In the genomic region with DNA sequence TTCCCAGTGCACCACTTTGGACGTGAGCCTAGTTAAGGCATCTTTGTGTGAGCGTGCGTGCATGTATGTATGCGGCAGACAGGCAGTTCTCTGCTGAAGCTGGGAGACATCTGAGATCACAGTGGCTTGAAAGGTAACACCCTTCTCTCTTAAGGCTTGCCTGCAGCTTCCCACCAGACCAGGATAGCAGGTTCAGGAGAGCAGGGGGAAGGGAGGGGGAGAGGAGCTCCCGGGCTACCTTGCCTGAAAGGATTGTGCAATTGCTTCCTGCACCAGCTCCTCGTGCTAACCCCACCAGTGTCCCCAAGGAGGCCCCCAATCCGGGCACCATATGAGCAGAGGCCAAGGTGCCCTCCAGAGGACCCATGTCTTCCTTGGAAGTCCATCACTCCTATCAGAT, we compare ENCODE assay signal across 8 mouse cellular contexts. TPM values are rescaled to one million over a fixed set of nuclear protein-coding genes. Genes with fewer than 3 reads are reported as not detected.
DNase-seq lines count a peak whose midpoint lies in the region; ATAC-seq and TF ChIP-seq lines count a peak whose summit lies in the region.

No protein-coding gene starts in this region.

- peak overlapping the region; percentile 87 to 93 for H3K27ac ChIP-seq in heart, embryonic 14.5 days (replicated peaks in 1 of 2; ENCODE audit: control insufficient read depth in 1 of 2, insufficient read depth in 1 of 2, low read depth in 2 of 2, low read length in 2 of 2)
- H3K27ac ChIP-seq in forebrain, embryonic 12.5 days: peak overlapping the region; percentile 62
- H3K27ac ChIP-seq in liver, embryonic 15.5 days (replicated peaks): peak overlapping the region; percentile 15; the same call in 1 of the 2 replicates

- peak overlapping the region; percentile 65 to 78; a peak in 2 of 4 replicates for H3K4me3 ChIP-seq in heart, embryonic 14.5 days (ENCODE audit: control insufficient read depth in 1 of 2, insufficient read depth in 1 of 2, low read depth in 1 of 2, low read length in 2 of 2)
- peak overlapping the region; percentile 16 for H3K4me3 ChIP-seq in C2C12 (ENCODE audit: insufficient read depth, poor library complexity, severe bottlenecking)
- H3K4me3 ChIP-seq in forebrain, embryonic 12.5 days (replicated peaks): peak overlapping the region; percentile 43
- peak overlapping the region; percentile 95 for H3K4me3 ChIP-seq in liver, embryonic 15.5 days (replicated peaks)

- peak overlapping the region; percentile 77 for H3K4me2 ChIP-seq in heart, embryonic 14.5 days (ENCODE audit: low read length)
- H3K4me2 ChIP-seq in forebrain, embryonic 12.5 days: peak overlapping the region; percentile 77
- peak overlapping the region; percentile 87 for H3K4me2 ChIP-seq in liver, embryonic 15.5 days

- peaks cover 80% of the 10 kb centered on the region for H3K79me2 ChIP-seq in C2C12 (ENCODE audit: control insufficient read depth, insufficient read depth)

- no peak for TF ChIP-seq CTCF in C2C12 (IDR thresholded peaks at IDR 0.05; ENCODE audit: control insufficient read depth, insufficient read depth, insufficient read length)

- no peaks in the 10 kb centered on the region for H3K9me3 ChIP-seq in heart, embryonic 14.5 days (ENCODE audit: control insufficient read depth, low read length)
- no peaks in the 10 kb centered on the region for H3K9me3 ChIP-seq in forebrain, embryonic 12.5 days
- H3K9me3 ChIP-seq in liver, embryonic 15.5 days (replicated peaks): no peaks in the 10 kb centered on the region

- H3K27me3 ChIP-seq in heart, embryonic 14.5 days (ENCODE audit: control insufficient read depth, insufficient read depth, low read length): no peaks in the 10 kb centered on the region
- H3K27me3 ChIP-seq in C2C12 (ENCODE audit: control insufficient read depth, insufficient read depth, insufficient read length): no peaks in the 10 kb centered on the region
- peaks cover 34% of the 10 kb centered on the region; the same call in 1 of the 2 replicates for H3K27me3 ChIP-seq in forebrain, embryonic 12.5 days
- H3K27me3 ChIP-seq in liver, embryonic 15.5 days: no peaks in the 10 kb centered on the region

- peaks cover 19 to 53% of the 10 kb centered on the region in 2 experiments for H3K4me1 ChIP-seq in heart, embryonic 14.5 days (ENCODE audit: control insufficient read depth in 2 of 2, insufficient read depth in 2 of 2, low read length in 2 of 2)
- peaks cover 50% of the 10 kb centered on the region for H3K4me1 ChIP-seq in forebrain, embryonic 12.5 days
- H3K4me1 ChIP-seq in liver, embryonic 15.5 days (replicated peaks): peaks cover 84% of the 10 kb centered on the region

- H3ac ChIP-seq in C2C12 (ENCODE audit: control insufficient read depth, insufficient read length, low read depth): peak overlapping the region; percentile 38

- H3K79me3 ChIP-seq in C2C12 (ENCODE audit: low read depth): peaks cover 74% of the 10 kb centered on the region

- peak overlapping the region; percentile 91 for H3K9ac ChIP-seq in heart, embryonic 14.5 days (ENCODE audit: low read length)
- peak overlapping the region; percentile 29 for H3K9ac ChIP-seq in forebrain, embryonic 12.5 days
- peak overlapping the region; percentile 23 for H3K9ac ChIP-seq in liver, embryonic 15.5 days

- WGBS in heart, embryonic 14.5 days: 22% methylated on average over 7 of the region's 7 CpGs
- WGBS in forebrain, embryonic 12.5 days: 26% methylated on average over 7 of the region's 7 CpGs
- WGBS in liver, embryonic 15.5 days (ENCODE audit: insufficient replicate concordance): 23% methylated on average over 7 of the region's 7 CpGs

- peaks cover 4% of the 10 kb centered on the region; the same call in 1 of the 2 replicates for H3K36me3 ChIP-seq in heart, embryonic 14.5 days (ENCODE audit: control insufficient read depth, insufficient read depth, low read length)
- peaks cover 10% of the 10 kb centered on the region for H3K36me3 ChIP-seq in C2C12 (ENCODE audit: control insufficient read depth, insufficient read depth)
- H3K36me3 ChIP-seq in forebrain, embryonic 12.5 days (replicated peaks): no peaks in the 10 kb centered on the region
- peaks cover 13% of the 10 kb centered on the region for H3K36me3 ChIP-seq in liver, embryonic 15.5 days (replicated peaks)

- ATAC-seq in heart, embryonic 14.5 days (ENCODE audit: insufficient number of reproducible peaks, insufficient read depth, low FRiP score, low read depth): no peak
- no peak for ATAC-seq in forebrain, embryonic 12.5 days (ENCODE audit: low FRiP score)
- ATAC-seq in liver, embryonic 15.5 days (ENCODE audit: insufficient read depth): no peak

- no peak for DNase-seq in heart, adult 18-20 months
- no peak for DNase-seq in cerebellum, postnatal 10 days
- no peak for DNase-seq in layer of hippocampus, postnatal 14 days (ENCODE audit: low spot score in 2 of 2)
- no peak for DNase-seq in frontal cortex, postnatal 36 days (ENCODE audit: low spot score in 2 of 2)

TF ChIP-seq in C2C12, 6 proteins besides CTCF, POLR2A, EP300 and RAD21:
- TF ChIP-seq MAX (IDR thresholded peaks at IDR 0.05) (no peak), FOSL1 (IDR thresholded peaks at IDR 0.05; ENCODE audit: insufficient read depth, low read length, poor library complexity, severe bottlenecking) (no peak), CEBPB (IDR thresholded peaks at IDR 0.05; ENCODE audit: low read depth) (peak; percentile 66), MYOG (IDR thresholded peaks at IDR 0.05; ENCODE audit: control insufficient read depth, extremely low read depth, insufficient read length) (no peak)
TF ChIP-seq in C2C12: peak in this region for 1.

RNA-seq across cellular contexts. Expression of gene Ezr, which starts 3.0 kb away (rescaled TPM):
- polyA plus RNA-seq in heart, embryonic 14.5 days (2014; fragmentation: Nextera tagmentation; extraction: Ambion mirVana): 102 and 115 TPM in 2 replicates
- 10 to 100 TPM; 32.5 to 36.9 TPM for total RNA-seq in heart, adult 18-20 months (2021)
- 78.7 TPM for polyA plus RNA-seq in C2C12 (2012; fragmentation: generic; extraction: Trizol)
- 115 and 122 TPM in 2 replicates for polyA plus RNA-seq in forebrain, embryonic 12.5 days (2016; fragmentation: Nextera tagmentation; extraction: Ambion mirVana)
- polyA plus RNA-seq in liver, embryonic 15.5 days (2015; fragmentation: Nextera tagmentation; extraction: Ambion mirVana): 48.3 and 49.4 TPM in 2 replicates
- 10 to 100 TPM; 63.0 to 68.2 TPM for total RNA-seq in layer of hippocampus, postnatal 14 days (2021)

Comparison
In these comparisons a context has a peak if more than half of its experiments do, and no peak if none do; other contexts are left out.
1. H3K27ac ChIP-seq: peak in every context shown above with its lines; median percentile 90 in heart, embryonic 14.5 days; 62 in forebrain, embryonic 12.5 days; 15 in liver, embryonic 15.5 days.
2. H3K4me3 ChIP-seq: peak in every context shown above with its lines; median percentile 95 in liver, embryonic 15.5 days; 72 in heart, embryonic 14.5 days; 43 in forebrain, embryonic 12.5 days; 16 in C2C12.
3. H3K9ac ChIP-seq: peak in every context shown above with its lines; median percentile 91 in heart, embryonic 14.5 days; 29 in forebrain, embryonic 12.5 days; 23 in liver, embryonic 15.5 days.